Mouse (Mus musculus): ENCODE measurements around the gene Nova2. TPM values are rescaled to one million over a fixed set of nuclear protein-coding genes. Genes with fewer than 3 reads are reported as not detected.
A peak's percentile ranks its signal among the peaks of the same experiment; 100 is the strongest.

Nova2 gene
- polyA plus RNA-seq, 1 experiment from 2014 or later, result 0.41 TPM

GRCm38 (mm10) chr7:19004631-19005079, 79.0 kb downstream of the Nova2 start:
- Histone ChIP-seq H3K4me1 (peaks cover 63% of the 10 kb centered on the region), H3K9ac (peak overlapping the region; percentile 95), H3K4me2 (replicated peaks) (peak overlapping the region; percentile 100), H3K9me3 (no peaks in the 10 kb centered on the region), H3K36me3 (peaks cover 29% of the 10 kb centered on the region), H3K4me3 (peak overlapping the region; percentile 92), H3K27ac (peak overlapping the region; percentile 95), H3K27me3 (no peaks in the 10 kb centered on the region)
- 6% methylated on average over 34 of the region's 34 CpGs for WGBS
- no peak for ATAC-seq (ENCODE audit: low FRiP score, low read depth)

DNA sequence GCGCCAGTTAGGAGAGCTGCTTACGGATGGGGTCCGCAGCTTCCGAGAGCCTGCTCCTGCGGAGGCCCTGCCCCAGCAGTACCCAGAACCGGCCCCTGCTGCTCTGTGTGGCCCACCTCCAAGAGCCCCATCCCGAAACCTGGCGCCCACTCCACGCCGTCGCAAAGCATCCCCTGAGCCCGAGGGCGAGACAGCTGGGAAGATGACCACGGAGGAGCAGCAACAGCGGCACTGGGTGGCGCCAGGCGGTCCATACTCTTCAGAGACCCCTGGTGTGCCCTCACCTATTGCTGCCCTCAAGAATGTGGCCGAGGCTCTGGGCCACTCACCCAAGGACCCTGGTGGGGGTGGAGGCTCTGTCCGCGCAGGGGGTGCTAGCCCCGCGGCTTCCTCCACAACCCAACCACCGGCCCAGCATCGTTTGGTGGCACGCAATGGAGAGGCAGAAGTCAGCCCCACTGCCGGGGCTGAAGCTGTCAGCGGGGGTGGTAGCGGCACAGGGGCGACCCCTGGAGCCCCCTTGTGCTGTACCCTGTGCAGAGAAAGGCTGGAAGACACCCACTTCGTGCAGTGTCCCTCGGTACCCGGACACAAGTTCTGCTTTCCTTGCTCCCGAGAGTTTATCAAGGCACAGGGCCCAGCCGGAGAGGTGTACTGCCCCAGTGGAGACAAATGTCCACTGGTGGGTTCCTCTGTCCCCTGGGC, 79.9 kb downstream of the Nova2 start:
- H3K9ac ChIP-seq, result peak overlapping the region; percentile 95
- no peaks in the 10 kb centered on the region for H3K9me3 ChIP-seq
- H3K27me3 ChIP-seq, result no peaks in the 10 kb centered on the region
- no peak overlapping the region for H3K27ac ChIP-seq
- WGBS, result 79% methylated on average over 34 of the region's 34 CpGs
- peak overlapping the region; percentile 92 for H3K4me3 ChIP-seq
- peaks cover 29% of the 10 kb centered on the region for H3K36me3 ChIP-seq
- ATAC-seq (ENCODE audit: low FRiP score, low read depth), result no peak
- peaks cover 63% of the 10 kb centered on the region for H3K4me1 ChIP-seq
- H3K4me2 ChIP-seq (replicated peaks), result peak overlapping the region; percentile 100

- Histone ChIP-seq H3K9ac (0 out of 2 replicates have a peak overlapping the region, but pooled peaks have one; percentile 95), H3K36me3 (peaks cover 29% of the 10 kb centered on the region), H3K4me3 (peak overlapping the region; percentile 92), H3K27me3 (no peaks in the 10 kb centered on the region), H3K9me3 (no peaks in the 10 kb centered on the region), H3K4me2 (replicated peaks) (peak overlapping the region; percentile 100), H3K27ac (no peak overlapping the region), H3K4me1 (peaks cover 58% of the 10 kb centered on the region)
- no peak for ATAC-seq (ENCODE audit: low FRiP score, low read depth)
- 4% methylated on average over 12 of the region's 12 CpGs for WGBS
Observed at GRCm38 (mm10) chr7:19006476-19006875, 80.8 kb downstream of the Nova2 start.

DNA sequence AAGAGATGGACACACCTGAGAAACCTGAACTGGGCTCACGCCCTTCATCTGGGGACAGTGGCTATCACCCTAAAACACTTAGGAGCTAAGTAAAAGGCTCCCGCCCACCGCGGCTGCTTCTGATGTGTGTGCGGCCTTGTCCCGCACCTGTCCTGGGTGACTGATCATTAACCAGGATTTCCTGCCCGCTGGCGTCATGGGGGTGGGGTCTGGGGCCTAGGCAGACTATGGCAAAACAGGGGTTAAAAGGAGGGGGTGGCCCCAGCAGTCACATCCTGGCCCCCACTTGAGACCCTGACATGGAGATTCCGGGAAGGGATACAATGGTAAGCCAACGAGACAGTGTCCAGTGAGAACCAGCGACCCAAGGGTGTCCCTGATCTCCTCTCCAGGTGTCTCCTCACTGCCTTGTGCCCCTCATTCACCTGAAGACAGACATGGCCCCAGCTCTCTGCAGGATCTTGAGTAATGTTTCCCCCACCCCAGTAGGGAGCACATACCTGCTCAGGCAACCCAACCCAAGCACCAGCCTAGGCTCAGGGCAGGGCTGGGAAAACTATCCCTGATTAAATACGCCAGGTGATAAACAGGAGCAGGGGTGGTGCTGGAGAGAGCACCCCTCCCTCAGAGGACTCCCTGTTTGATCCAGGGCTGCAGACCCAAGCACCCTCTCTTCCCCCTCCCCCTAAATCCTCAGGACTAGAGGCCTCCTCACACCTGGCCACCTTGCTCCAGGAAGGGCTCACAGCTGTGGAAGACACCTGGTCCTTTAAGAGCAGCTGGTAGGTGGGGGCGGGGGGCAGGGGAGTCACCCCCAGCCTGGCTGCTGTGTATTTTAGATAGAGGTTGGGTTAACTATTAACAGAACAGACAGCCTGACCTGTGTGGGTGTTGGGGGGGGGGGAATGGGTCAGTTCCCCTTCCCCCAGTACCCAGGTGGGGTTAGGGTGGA, 81.6 kb downstream of the Nova2 start:
- H3K9me3 ChIP-seq, result no peaks in the 10 kb centered on the region
- 77% methylated on average over 13 of the region's 13 CpGs for WGBS
- no peak overlapping the region for H3K27ac ChIP-seq
- H3K4me2 ChIP-seq (replicated peaks), result peak overlapping the region; percentile 100; the same call in 1 of the 2 replicates
- peaks cover 29% of the 10 kb centered on the region for H3K36me3 ChIP-seq
- no peaks in the 10 kb centered on the region for H3K27me3 ChIP-seq
- peaks cover 58% of the 10 kb centered on the region for H3K4me1 ChIP-seq
- peak overlapping the region; percentile 35 for H3K9ac ChIP-seq
- ATAC-seq (ENCODE audit: low FRiP score, low read depth), result no peak
- H3K4me3 ChIP-seq, result peak overlapping the region; percentile 92; the same call in 1 of the 2 replicates

- Histone ChIP-seq H3K9ac (no peak overlapping the region), H3K9me3 (no peaks in the 10 kb centered on the region), H3K27me3 (no peaks in the 10 kb centered on the region), H3K4me2 (replicated peaks) (no peak overlapping the region), H3K27ac (no peak overlapping the region), H3K36me3 (peaks cover 22% of the 10 kb centered on the region), H3K4me1 (peaks cover 49% of the 10 kb centered on the region), H3K4me3 (no peak overlapping the region)
- WGBS, result 83% methylated on average over 7 of the region's 7 CpGs
- ATAC-seq (ENCODE audit: low FRiP score, low read depth), result no peak
Observed at GRCm38 (mm10) chr7:19010581-19010980, 84.9 kb downstream of the Nova2 start.

DNA sequence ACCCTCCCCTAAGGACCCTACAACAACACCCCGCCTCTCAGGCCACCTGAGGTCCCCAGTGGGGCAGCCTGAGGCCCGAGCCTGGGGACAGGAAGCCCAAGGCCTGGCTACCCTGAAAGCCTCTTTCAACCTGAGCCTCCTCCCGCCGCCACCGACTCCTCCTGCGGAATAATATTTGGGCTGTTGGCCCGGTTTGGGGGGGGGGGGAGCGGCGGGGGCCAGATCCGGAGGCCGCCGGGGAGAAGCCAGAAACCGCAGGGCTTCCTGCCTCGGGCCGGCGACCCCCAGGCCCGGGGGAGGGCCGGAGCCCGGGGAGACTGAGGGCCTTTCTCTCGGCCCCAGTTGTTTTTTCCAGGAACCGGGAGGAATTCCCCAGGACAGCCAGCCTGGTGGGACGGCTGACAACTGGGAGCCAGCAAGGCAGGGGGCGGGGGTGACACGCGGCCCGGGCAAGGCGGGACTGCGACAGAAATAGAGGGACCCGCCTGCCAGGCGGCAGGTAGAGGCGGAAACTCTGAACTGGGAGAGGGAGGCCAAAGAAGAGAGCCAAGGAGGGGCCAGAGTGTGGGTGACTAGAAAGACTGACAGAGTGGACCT, 86.4 kb downstream of the Nova2 start:
- H3K4me2 ChIP-seq (replicated peaks), result peak overlapping the region; percentile 73
- no peaks in the 10 kb centered on the region for H3K27me3 ChIP-seq
- peaks cover 33% of the 10 kb centered on the region for H3K4me1 ChIP-seq
- peaks cover 8% of the 10 kb centered on the region for H3K36me3 ChIP-seq
- H3K9me3 ChIP-seq, result no peaks in the 10 kb centered on the region
- H3K9ac ChIP-seq, result peak overlapping the region; percentile 73
- peak overlapping the region; percentile 74 for H3K27ac ChIP-seq
- peak; percentile 45 for ATAC-seq (ENCODE audit: low FRiP score, low read depth)
- 1% methylated on average over 30 of the region's 31 CpGs for WGBS
- H3K4me3 ChIP-seq, result peak overlapping the region; percentile 41

DNA sequence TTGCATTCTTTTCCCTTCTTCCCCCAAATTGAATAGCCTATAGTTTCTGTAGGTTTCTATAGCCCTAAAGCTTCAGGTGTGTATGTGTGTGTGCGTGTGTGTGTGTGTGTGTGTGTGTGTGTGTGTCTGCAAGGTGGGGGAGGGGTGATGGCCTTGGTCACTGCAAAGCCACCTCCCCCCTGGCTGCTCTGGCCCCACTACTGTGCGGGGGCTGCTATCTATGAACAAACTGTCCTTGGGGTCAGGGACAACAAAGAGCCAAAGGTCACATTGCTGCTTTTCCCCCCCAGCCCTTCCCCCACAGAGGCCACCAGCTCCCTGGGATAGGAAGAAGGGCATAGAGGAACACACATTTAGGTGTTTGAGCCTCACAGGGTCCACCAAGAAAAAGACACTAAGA, 87.2 kb downstream of the Nova2 start:
- peaks cover 26% of the 10 kb centered on the region for H3K4me1 ChIP-seq
- peak overlapping the region; percentile 73; the same call in 1 of the 2 replicates for H3K4me2 ChIP-seq (replicated peaks)
- ATAC-seq (ENCODE audit: low FRiP score, low read depth), result no peak
- H3K27ac ChIP-seq, result peak overlapping the region; percentile 74; the same call in 1 of the 2 replicates
- no peaks in the 10 kb centered on the region for H3K9me3 ChIP-seq
- H3K27me3 ChIP-seq, result no peaks in the 10 kb centered on the region
- H3K9ac ChIP-seq, result no peak overlapping the region
- peak overlapping the region; percentile 41; the same call in 1 of the 2 replicates for H3K4me3 ChIP-seq
- no peaks in the 10 kb centered on the region; the same call in 1 of the 2 replicates for H3K36me3 ChIP-seq
- 29% methylated on average over 2 of the region's 2 CpGs for WGBS

- no peak for ATAC-seq (ENCODE audit: low FRiP score, low read depth)
- 73% methylated on average over 15 of the region's 15 CpGs for WGBS
- Histone ChIP-seq H3K9me3 (no peaks in the 10 kb centered on the region), H3K4me3 (no peak overlapping the region), H3K27ac (no peak overlapping the region), H3K9ac (no peak overlapping the region), H3K27me3 (peaks cover under 1% of the 10 kb centered on the region; the same call in 1 of the 2 replicates), H3K4me1 (peaks cover 19% of the 10 kb centered on the region), H3K36me3 (no peaks in the 10 kb centered on the region), H3K4me2 (replicated peaks) (no peak overlapping the region)
Observed at GRCm38 (mm10) chr7:19014452-19014851, 88.8 kb downstream of the Nova2 start.

Other genes starting within 250 kb of the Nova2 start
- not detected in 2 replicates for gene Psg20, start 239.7 kb upstream of the Nova2 start, polyA plus RNA-seq (2015; fragmentation: Nextera tagmentation; extraction: Ambion mirVana)
- gene Psg22, start 207.8 kb upstream of the Nova2 start, polyA plus RNA-seq (2015; fragmentation: Nextera tagmentation; extraction: Ambion mirVana), result not detected in 2 replicates
- gene Psg19, start 127.4 kb upstream of the Nova2 start, polyA plus RNA-seq (2015; fragmentation: Nextera tagmentation; extraction: Ambion mirVana), result not detected in 2 replicates
- gene Psg17, start 104.3 kb upstream of the Nova2 start, polyA plus RNA-seq (2015; fragmentation: Nextera tagmentation; extraction: Ambion mirVana), result 0.09 TPM in 1 of 2 replicates, not detected in the other
- gene Mill2, start 85.9 kb upstream of the Nova2 start, polyA plus RNA-seq (2015; fragmentation: Nextera tagmentation; extraction: Ambion mirVana), result 0.17 and 0.23 TPM in 2 replicates
- 0.74 and 1.0 TPM in 2 replicates for gene Pglyrp1, start 54.6 kb upstream of the Nova2 start, polyA plus RNA-seq (2015; fragmentation: Nextera tagmentation; extraction: Ambion mirVana)
- 32.8 and 34.6 TPM in 2 replicates for gene Ccdc61, start 15.5 kb upstream of the Nova2 start, polyA plus RNA-seq (2015; fragmentation: Nextera tagmentation; extraction: Ambion mirVana)
- not detected in 2 replicates for gene Nanos2, start 61.5 kb downstream of the Nova2 start, polyA plus RNA-seq (2015; fragmentation: Nextera tagmentation; extraction: Ambion mirVana)
- gene Mypop, start 65.4 kb downstream of the Nova2 start, polyA plus RNA-seq (2015; fragmentation: Nextera tagmentation; extraction: Ambion mirVana), result 5.2 and 6.3 TPM in 2 replicates
- gene Irf2bp1, start 78.2 kb downstream of the Nova2 start, polyA plus RNA-seq (2015; fragmentation: Nextera tagmentation; extraction: Ambion mirVana), result 26.3 and 26.9 TPM in 2 replicates
- gene Foxa3, start 97.7 kb downstream of the Nova2 start, polyA plus RNA-seq (2015; fragmentation: Nextera tagmentation; extraction: Ambion mirVana), result 3.5 and 4.1 TPM in 2 replicates
- gene Sympk, start 98.5 kb downstream of the Nova2 start, polyA plus RNA-seq (2015; fragmentation: Nextera tagmentation; extraction: Ambion mirVana), result 33.6 and 37.8 TPM in 2 replicates
- gene Rsph6a, start 128.8 kb downstream of the Nova2 start, polyA plus RNA-seq (2015; fragmentation: Nextera tagmentation; extraction: Ambion mirVana), result not detected in 2 replicates
- gene Dmwd, start 150.3 kb downstream of the Nova2 start, polyA plus RNA-seq (2015; fragmentation: Nextera tagmentation; extraction: Ambion mirVana), result 16.8 and 17.4 TPM in 2 replicates
- gene Dmpk, start 158.0 kb downstream of the Nova2 start, polyA plus RNA-seq (2015; fragmentation: Nextera tagmentation; extraction: Ambion mirVana), result 22.6 and 23.1 TPM in 2 replicates
- 13.4 and 13.9 TPM in 2 replicates for gene Six5, start 168.7 kb downstream of the Nova2 start, polyA plus RNA-seq (2015; fragmentation: Nextera tagmentation; extraction: Ambion mirVana)
- 4.2 and 4.3 TPM in 2 replicates for gene Gm4969, start 192.5 kb downstream of the Nova2 start, polyA plus RNA-seq (2015; fragmentation: Nextera tagmentation; extraction: Ambion mirVana)
- gene Fbxo46, start 194.0 kb downstream of the Nova2 start, polyA plus RNA-seq (2015; fragmentation: Nextera tagmentation; extraction: Ambion mirVana), result 16.8 and 19.1 TPM in 2 replicates
- gene Qpctl, start 223.4 kb downstream of the Nova2 start, polyA plus RNA-seq (2015; fragmentation: Nextera tagmentation; extraction: Ambion mirVana), result 17.1 and 18.1 TPM in 2 replicates
- 146 and 149 TPM in 2 replicates for gene Snrpd2, start 223.8 kb downstream of the Nova2 start, polyA plus RNA-seq (2015; fragmentation: Nextera tagmentation; extraction: Ambion mirVana)
- gene Gipr, start 240.2 kb downstream of the Nova2 start, polyA plus RNA-seq (2015; fragmentation: Nextera tagmentation; extraction: Ambion mirVana), result 0.29 and 0.41 TPM in 2 replicates